Mouse (Mus musculus) myocyte (in vitro differentiated cells): ENCODE results near the gene Olfr1053. TPM values are rescaled to one million over a fixed set of nuclear protein-coding genes. Genes with fewer than 3 reads are reported as not detected.
"Not testable (repeated sequence)": the region's sequence is repeated elsewhere in the genome, so short reads cannot be mapped to it uniquely, and the experiment has no call there.

Source experiments
- H3K27me3 ChIP-seq: one replicate; pipeline ENCODE4 v1.6.1; 2011; ENCODE audit not compliant: control insufficient read depth, insufficient read depth, insufficient read length
- H3K36me3 ChIP-seq: one replicate; pipeline ENCODE4 v1.6.1; 2011; ENCODE audit not compliant: control insufficient read depth, insufficient read depth
- H3K4me2 ChIP-seq: one replicate; pipeline ENCODE4 v1.6.1; 2011; ENCODE audit warnings: low read depth, control low read depth
- H3K4me3 ChIP-seq: one replicate; pipeline ENCODE4 v1.5.1; 2011; ENCODE audit warnings: mild to moderate bottlenecking, control low read depth, moderate library complexity
- H3K79me2 ChIP-seq: one replicate; pipeline ENCODE4 v1.6.1; 2011; ENCODE audit not compliant: control insufficient read depth, insufficient read depth
- H3ac ChIP-seq: one replicate; pipeline ENCODE4 v1.6.1; 2011; ENCODE audit not compliant: control insufficient read depth, insufficient read length
- CEBPB ChIP-seq: IDR thresholded peaks from 2 replicates; pipeline ENCODE4 v1.6.1; 2011; ENCODE audit warnings: mild to moderate bottlenecking, moderate library complexity; ENCODE audit not compliant: poor library complexity, insufficient read depth, severe bottlenecking
- E2F4 ChIP-seq: IDR thresholded peaks from one replicate; pipeline ENCODE4 v1.6.1; 2011; ENCODE audit warnings: mild to moderate bottlenecking, control low read depth, moderate library complexity; ENCODE audit not compliant: insufficient read depth
- MAX ChIP-seq: IDR thresholded peaks from one replicate; pipeline ENCODE4 v1.6.1; 2011; ENCODE audit warnings: low read depth, mild to moderate bottlenecking, control low read depth
- MYOD1 ChIP-seq, 3 experiments: IDR thresholded peaks; one replicate each; pipeline ENCODE4 v1.6.1; 2011; ENCODE audit warnings: control low read depth in 2 of 3, low read depth in 2 of 3, mild to moderate bottlenecking in 2 of 3, moderate library complexity in 1 of 3; ENCODE audit not compliant: insufficient read length in 2 of 3, control insufficient read depth in 1 of 3
- MYOG ChIP-seq, 3 experiments: IDR thresholded peaks; one replicate each; pipeline ENCODE4 v1.6.1; 2011; ENCODE audit warnings: control low read depth in 2 of 3, low read depth in 2 of 3, mild to moderate bottlenecking in 2 of 3; ENCODE audit not compliant: insufficient read length in 2 of 3, control insufficient read depth in 1 of 3, insufficient read depth in 1 of 3
- POLR2A ChIP-seq: IDR thresholded peaks from one replicate; pipeline ENCODE4 v1.6.1; 2011; ENCODE audit warnings: low read depth, mild to moderate bottlenecking, control low read depth, moderate library complexity; ENCODE audit not compliant: insufficient read length
- POLR2AphosphoS2 ChIP-seq: IDR thresholded peaks from one replicate; pipeline ENCODE4 v1.6.1; 2011; ENCODE audit warnings: low read depth, control low read depth; ENCODE audit not compliant: insufficient read length
- REST ChIP-seq: IDR thresholded peaks from one replicate; pipeline ENCODE4 v1.6.1; 2011; ENCODE audit warnings: mild to moderate bottlenecking, control low read depth, moderate library complexity; ENCODE audit not compliant: insufficient read depth, insufficient read length
- SRF ChIP-seq: IDR thresholded peaks from one replicate; pipeline ENCODE4 v1.6.1; 2011; ENCODE audit warnings: low read depth; ENCODE audit not compliant: control insufficient read depth, insufficient read length
- TCF12 ChIP-seq: IDR thresholded peaks from one replicate; pipeline ENCODE4 v1.6.1; 2011; ENCODE audit warnings: mild to moderate bottlenecking, control low read depth; ENCODE audit not compliant: poor library complexity, insufficient read depth, severe bottlenecking
- TCF3 ChIP-seq: IDR thresholded peaks from one replicate; pipeline ENCODE4 v1.6.1; 2011; ENCODE audit warnings: low read depth, control low read depth; ENCODE audit not compliant: insufficient read length
- USF1 ChIP-seq: IDR thresholded peaks from one replicate; pipeline ENCODE4 v1.6.1; 2011; ENCODE audit warnings: low read depth, mild to moderate bottlenecking, control low read depth, moderate library complexity
- polyA plus RNA-seq: library from polyadenylated mRNA; unstranded; fragments of >200 nt; fragmentation: generic; extraction: Trizol; gene quantifications from one replicate; pipeline ENCODE4 v1.2.1, GENCODE M21; 2012; ENCODE audit warnings: missing spikeins

Olfr1053 gene
- polyA plus RNA-seq, 1 experiment, result not detected

DNA sequence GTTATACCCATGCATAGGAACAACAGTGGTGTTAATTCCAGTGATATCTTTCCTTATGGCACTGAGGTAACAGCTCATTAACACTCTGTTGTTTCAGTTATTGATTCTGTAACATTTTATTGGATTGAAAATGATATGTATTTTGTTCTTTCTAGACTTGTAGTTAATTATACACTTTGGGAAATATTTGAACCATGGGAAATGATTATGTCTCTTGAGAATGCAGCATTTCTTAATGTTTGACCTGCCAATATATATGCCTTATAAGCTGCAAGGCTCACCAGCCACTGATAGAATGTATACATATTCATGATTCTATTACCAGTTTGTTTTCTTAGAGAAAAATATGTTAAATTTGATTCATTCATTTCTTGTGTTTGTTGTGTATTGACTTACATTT lies 22.9 kb downstream of the Olfr1053 start, which contains the start of gene Olfr1052:
TSS of gene Olfr1052 (plus strand) at position 301 of the 400 bp plus-strand sequence.
- H3K36me3 ChIP-seq, result no peaks in the 10 kb centered on the region
- no peak within 1 kb of the TSS for H3K4me2 ChIP-seq
- TF ChIP-seq MAX (no peak), POLR2AphosphoS2 (no peak), REST (no peak), MYOG (IDR thresholded peaks at IDR 0.05; ENCODE audit: control insufficient read depth in 1 of 3, insufficient read depth in 1 of 3, insufficient read length in 2 of 3, low read depth in 2 of 3) (no peak), POLR2A (no peak), MYOD1 (IDR thresholded peaks at IDR 0.05; ENCODE audit: control insufficient read depth in 1 of 3, insufficient read length in 2 of 3, low read depth in 2 of 3) (no peak), TCF3 (no peak), TCF12 (no peak), SRF (no peak), USF1 (no peak), E2F4 (no peak), CEBPB (no peak)
- no peaks in the 10 kb centered on the region for H3K27me3 ChIP-seq
- H3K79me2 ChIP-seq, result no peaks in the 10 kb centered on the region
- no peak within 1 kb of the TSS for H3ac ChIP-seq
- H3K4me3 ChIP-seq, result no peak within 1 kb of the TSS

DNA sequence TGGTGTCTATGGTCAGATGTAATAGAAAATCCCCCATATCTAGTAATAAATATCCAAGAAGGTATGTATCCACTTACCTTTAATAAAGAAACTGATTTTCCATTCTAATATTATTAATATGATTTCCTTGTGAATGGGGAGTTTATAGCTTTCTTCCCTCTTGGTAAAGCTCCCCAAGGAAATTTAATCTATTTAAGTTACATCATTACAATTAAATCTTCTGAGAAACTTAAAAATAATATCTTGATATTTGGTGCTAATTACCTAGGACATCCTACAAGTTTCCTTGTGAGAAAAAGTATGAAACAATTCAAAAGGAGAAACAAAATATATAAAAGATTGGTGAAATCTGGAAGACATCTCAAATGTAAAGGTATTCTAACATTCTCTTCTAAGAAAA lies 36.1 kb downstream of the Olfr1053 start, which contains the start of gene Olfr1051:
TSS of gene Olfr1051 (minus strand) at position 101 of the 400 bp plus-strand sequence.
- not testable (repeated sequence) for H3K36me3 ChIP-seq, H3K79me2 ChIP-seq, H3K27me3 ChIP-seq, H3ac ChIP-seq, H3K4me3 ChIP-seq, H3K4me2 ChIP-seq

Other genes starting within 250 kb of the Olfr1053 start
- gene Olfr1036, start 241.3 kb downstream of the Olfr1053 start, polyA plus RNA-seq, result not detected
- not detected for gene Olfr1037, start 227.9 kb downstream of the Olfr1053 start, polyA plus RNA-seq
- not detected for gene Olfr1039, start 179.4 kb downstream of the Olfr1053 start, polyA plus RNA-seq
- not detected for gene Olfr1040, start 168.6 kb downstream of the Olfr1053 start, polyA plus RNA-seq
- not detected for gene Olfr1042, start 153.4 kb downstream of the Olfr1053 start, polyA plus RNA-seq
- gene Olfr1043, start 147.8 kb downstream of the Olfr1053 start, polyA plus RNA-seq, result not detected
- not detected for gene Olfr1044, start 137.5 kb downstream of the Olfr1053 start, polyA plus RNA-seq
- gene Olfr52, start 129.6 kb downstream of the Olfr1053 start, polyA plus RNA-seq, result not detected
- gene Olfr1045, start 112.3 kb downstream of the Olfr1053 start, polyA plus RNA-seq, result not detected
- gene Olfr1046, start 96.0 kb downstream of the Olfr1053 start, polyA plus RNA-seq, result not detected
- not detected for gene Olfr1047, start 83.9 kb downstream of the Olfr1053 start, polyA plus RNA-seq
- gene Olfr1048, start 75.0 kb downstream of the Olfr1053 start, polyA plus RNA-seq, result not detected
- gene Olfr1049, start 57.0 kb downstream of the Olfr1053 start, polyA plus RNA-seq, result not detected
- gene Olfr1051, start 36.2 kb downstream of the Olfr1053 start, polyA plus RNA-seq, result not detected
- not detected for gene Olfr1052, start 22.8 kb downstream of the Olfr1053 start, polyA plus RNA-seq
- gene Olfr1054, start 20.1 kb upstream of the Olfr1053 start, polyA plus RNA-seq, result not detected
- not detected for gene Olfr1055, start 35.0 kb upstream of the Olfr1053 start, polyA plus RNA-seq
- not detected for gene Olfr1056, start 47.2 kb upstream of the Olfr1053 start, polyA plus RNA-seq
- gene Olfr1057, start 63.1 kb upstream of the Olfr1053 start, polyA plus RNA-seq, result not detected
- not detected for gene Olfr1058, start 73.3 kb upstream of the Olfr1053 start, polyA plus RNA-seq
- gene Olfr1061, start 98.8 kb upstream of the Olfr1053 start, polyA plus RNA-seq, result not detected
- gene Olfr1062, start 111.5 kb upstream of the Olfr1053 start, polyA plus RNA-seq, result not detected
- gene Olfr1065, start 135.3 kb upstream of the Olfr1053 start, polyA plus RNA-seq, result not detected
- gene Olfr1066, start 141.0 kb upstream of the Olfr1053 start, polyA plus RNA-seq, result not detected
- not detected for gene Olfr228, start 172.1 kb upstream of the Olfr1053 start, polyA plus RNA-seq
- not detected for gene Olfr1076, start 193.2 kb upstream of the Olfr1053 start, polyA plus RNA-seq
- not detected for gene Olfr1079, start 227.2 kb upstream of the Olfr1053 start, polyA plus RNA-seq
- not detected for gene Olfr1080, start 243.0 kb upstream of the Olfr1053 start, polyA plus RNA-seq